Mouse (Mus musculus) bone marrow macrophage, adult 2 months (primary cell): ENCODE results near the gene Cpox.

Experiments used
- CTCF ChIP-seq: IDR thresholded peaks from 2 replicates; pipeline ENCODE4 v1.5.1; 2012; ENCODE audit warnings: low read depth, mild to moderate bottlenecking, low read length, moderate library complexity
- POLR2A ChIP-seq: IDR thresholded peaks from 2 replicates; pipeline ENCODE4 v1.6.1; 2012; ENCODE audit warnings: mild to moderate bottlenecking, low read depth, low read length, borderline replicate concordance

DNA sequence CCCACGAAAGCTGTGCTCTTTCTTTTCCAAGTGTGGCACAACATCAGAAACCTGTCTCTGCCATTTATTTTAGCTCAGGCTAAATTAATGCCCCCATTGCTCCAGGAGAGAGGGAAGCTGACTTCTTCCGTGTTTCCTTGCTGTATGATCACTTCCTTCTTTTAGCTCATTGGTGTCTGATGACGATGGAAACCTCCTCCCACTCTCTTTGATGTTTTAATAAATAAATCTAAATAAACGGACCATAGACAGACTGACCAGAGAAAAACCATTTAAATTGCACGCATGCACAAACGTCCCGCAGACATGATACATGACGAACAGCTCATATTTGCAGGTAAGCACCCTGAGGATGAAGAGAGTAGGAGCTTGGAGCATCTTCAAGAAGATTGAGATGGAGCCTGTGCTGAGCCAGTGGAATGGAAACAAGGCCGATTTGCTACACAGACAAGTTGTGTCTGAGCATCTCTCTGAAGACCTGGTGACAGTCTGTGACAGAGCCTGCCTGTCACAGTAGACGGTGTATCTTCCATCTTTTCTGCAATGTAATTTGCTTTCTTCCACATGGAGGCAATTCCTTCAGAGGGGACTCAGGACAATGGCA, 32.3 kb downstream of the Cpox start:
- TF ChIP-seq POLR2A, result no peak
- no peak for TF ChIP-seq CTCF
